In genomic region chr13:51866151-51866659, GRCm38 (mm10) we compare ENCODE assay signal across 8 mouse cellular contexts. TPM values are rescaled to one million over a fixed set of nuclear protein-coding genes. Genes with fewer than 3 reads are reported as not detected.
DNase-seq lines count a peak whose midpoint lies in the region.

No protein-coding gene starts in this region.

- DNase-seq in cerebellum, adult 11 months = peak; percentile 24
- no peak for DNase-seq in cerebellum, adult 8-10 months
- DNase-seq in Muller cell, postnatal 12 days (ENCODE audit: inconsistent ontology term) = peak; percentile 80
- DNase-seq in gastrocnemius, postnatal 14 days = peak; percentile 56
- DNase-seq in kidney, postnatal 4 days = peak; percentile 54 to 76
- no peak for DNase-seq in urinary bladder, adult 2 months (ENCODE audit: low spot score)
- no peak for DNase-seq in ovary, adult 18-20 months (ENCODE audit: low spot score)
- no peak for DNase-seq in heart, postnatal 4 days

- intact Hi-C loops in gastrocnemius, postnatal 14 days (cut with DNase I; ENCODE audit: low total_unique reads) = no loop called here

RNA-seq across cellular contexts. Expression of gene Gadd45g, which starts 19.7 kb away (rescaled TPM):
- total RNA-seq in gastrocnemius, postnatal 14 days (2021) = 10 to 100 TPM; 10.1 to 33.9 TPM
- polyA plus RNA-seq in urinary bladder, adult 2 months (2012; rRNA removed) = 68.6 and 122 TPM in 2 replicates
- total RNA-seq in heart, postnatal 4 days (2021) = 10 to 100 TPM; 23.8 to 29.4 TPM

Comparison
In these comparisons a context has a peak if more than half of its experiments do, and no peak if none do; other contexts are left out.
1. DNase-seq: peak in cerebellum, adult 11 months (single experiment), Muller cell, postnatal 12 days (single experiment), gastrocnemius, postnatal 14 days (single experiment) and kidney, postnatal 4 days (2 of 2); none in cerebellum, adult 8-10 months (single experiment), urinary bladder, adult 2 months (single experiment), ovary, adult 18-20 months (single experiment) and heart, postnatal 4 days (single experiment).